Mouse (Mus musculus) liver, embryonic 14.5 days (tissue): ENCODE results near the gene Exosc1.

ENCODE experiments used
- CTCF ChIP-seq: IDR thresholded peaks from 2 replicates; pipeline ENCODE4 v1.5.1; 2016; ENCODE audit warnings: antibody characterized with exemption, low read depth, control low read depth
- EP300 ChIP-seq: IDR thresholded peaks from 2 replicates; pipeline ENCODE4 v1.6.1; 2016; ENCODE audit warnings: antibody characterized with exemption, low read depth

- peak; percentile 72 for TF ChIP-seq EP300
- no peak for TF ChIP-seq CTCF
These were observed 26.7 kb downstream of the Exosc1 start for GRCm38 (mm10) chr19:41906311-41907078.
